Mouse (Mus musculus): ENCODE results near the gene Ndufa9. TPM values are rescaled to one million over a fixed set of nuclear protein-coding genes. Genes with fewer than 3 reads are reported as not detected.
A peak's percentile ranks its signal among the peaks of the same experiment; 100 is the strongest.

The Ndufa9 gene
- 31.5 and 36.2 TPM in 2 replicates for total RNA-seq (2017)

DNA sequence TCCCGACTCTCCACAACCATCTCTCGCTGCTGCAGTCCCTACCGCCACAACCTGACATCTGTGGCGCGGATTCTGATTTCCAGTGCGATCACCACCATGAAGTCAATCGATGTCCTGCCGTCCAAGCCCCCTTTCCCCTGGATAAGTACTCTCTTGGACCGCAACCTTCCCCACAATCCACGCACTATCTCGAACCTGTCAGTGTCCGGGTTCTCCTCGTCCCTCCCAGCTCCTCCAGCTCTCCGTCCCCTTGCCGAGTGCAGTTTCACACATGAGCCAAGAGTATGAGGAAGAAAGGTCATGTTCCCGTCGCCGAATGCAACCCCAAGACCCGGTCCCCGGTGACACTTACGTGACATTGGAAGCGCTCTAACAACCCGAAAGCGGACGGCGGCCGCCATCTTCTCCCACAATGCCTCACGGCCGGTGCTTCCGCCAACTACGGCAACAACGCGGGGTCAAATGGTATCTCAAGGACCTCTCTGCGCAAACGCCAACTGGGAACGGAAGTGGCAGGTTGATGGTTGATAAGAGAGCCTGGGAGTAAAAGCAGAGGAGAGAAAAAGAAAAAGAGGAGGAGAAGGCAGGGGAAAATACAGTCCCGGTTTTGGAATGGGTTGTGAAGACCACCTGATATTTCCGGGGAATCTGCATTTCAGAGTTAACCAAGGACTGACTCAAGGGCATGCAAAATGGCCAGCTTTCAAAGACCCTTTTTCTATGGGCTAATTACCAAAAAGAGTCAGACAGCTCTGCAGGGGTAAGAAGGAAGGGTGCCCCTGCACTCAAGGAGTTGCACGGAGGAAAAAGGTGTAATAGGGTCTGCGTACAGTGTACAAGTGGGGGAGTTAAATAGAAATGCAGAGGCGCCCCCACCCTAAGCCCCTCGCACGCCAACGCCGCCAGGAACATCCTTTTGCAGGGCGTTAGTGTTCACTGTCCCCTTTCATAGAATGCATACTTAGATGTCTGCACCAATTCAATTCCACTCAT, at the start of gene Ndufa9:
Gene Ndufa9, minus strand, starts transcription at position 425 of the 993 bp plus-strand sequence.
- ATAC-seq (ENCODE audit: extremely low read depth, insufficient number of reproducible peaks, low FRiP score, poor library complexity, severe bottlenecking): peak; percentile 96

DNA sequence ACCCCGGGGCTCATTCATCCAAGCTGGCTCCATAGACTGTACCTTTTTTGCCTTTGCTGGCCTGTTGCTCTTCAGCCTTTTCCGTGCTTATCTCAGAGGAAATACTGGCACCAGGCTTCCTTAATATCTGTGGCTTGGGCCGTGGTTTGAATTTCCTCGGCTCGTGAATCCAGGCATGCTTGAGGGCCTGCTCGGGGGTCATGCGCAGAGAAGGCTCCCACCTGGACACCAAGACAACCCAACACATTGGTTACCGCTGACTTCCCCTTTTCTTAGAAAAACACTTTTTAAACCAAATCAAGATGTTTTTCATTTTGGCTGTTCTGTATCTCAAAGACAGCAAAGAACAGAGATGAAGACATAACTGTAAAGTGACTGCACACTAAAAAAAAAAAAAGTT, 28.2 kb upstream of the Ndufa9 start:
- no peak for ATAC-seq (ENCODE audit: extremely low read depth, insufficient number of reproducible peaks, low FRiP score, poor library complexity, severe bottlenecking)

DNA sequence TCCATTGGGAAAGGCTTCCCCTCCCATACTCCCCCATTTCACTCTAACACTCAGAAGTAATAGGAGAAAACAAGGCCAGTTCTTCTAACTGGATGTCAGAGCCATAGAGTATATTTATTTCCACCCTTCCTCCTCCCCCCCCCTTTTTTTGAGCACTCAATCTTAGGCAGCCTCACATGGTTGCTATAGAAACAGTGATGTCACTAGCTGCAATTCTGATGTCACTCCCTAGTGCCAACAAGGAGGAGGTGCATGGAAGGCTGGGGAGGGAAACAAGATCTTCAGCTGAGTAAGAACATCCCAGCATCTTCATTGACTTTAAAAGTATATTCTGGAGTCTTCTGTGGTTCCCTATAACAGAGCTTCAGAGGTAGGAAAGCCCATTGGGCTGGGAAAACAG, 3.9 kb upstream of the Ndufa9 start, which contains the start of gene Akap3:
Gene Akap3, plus strand, starts transcription at position 218 of the 400 bp plus-strand sequence.
- ATAC-seq (ENCODE audit: extremely low read depth, insufficient number of reproducible peaks, low FRiP score, poor library complexity, severe bottlenecking): no peak

DNA sequence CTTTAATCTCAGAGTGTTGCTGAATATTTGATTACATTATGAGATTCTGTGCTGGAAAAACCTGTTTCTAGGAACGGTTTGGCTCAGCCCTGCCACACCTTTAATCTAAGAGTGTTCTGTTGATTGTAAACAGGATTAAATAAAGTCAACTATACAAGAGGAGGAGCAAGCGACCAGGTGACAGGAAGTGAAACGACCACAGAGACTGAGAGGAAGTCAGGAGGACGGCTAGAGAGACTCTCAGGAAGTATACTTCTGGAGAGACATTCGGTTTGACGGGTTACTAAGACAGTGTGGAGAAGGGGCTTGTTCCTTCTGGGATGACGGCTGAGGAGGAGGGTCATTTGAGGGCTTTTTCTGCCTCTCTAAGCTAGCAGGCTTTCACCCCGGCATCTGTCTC, 12.3 kb downstream of the Ndufa9 start:
- ATAC-seq (ENCODE audit: extremely low read depth, insufficient number of reproducible peaks, low FRiP score, poor library complexity, severe bottlenecking): no peak

DNA sequence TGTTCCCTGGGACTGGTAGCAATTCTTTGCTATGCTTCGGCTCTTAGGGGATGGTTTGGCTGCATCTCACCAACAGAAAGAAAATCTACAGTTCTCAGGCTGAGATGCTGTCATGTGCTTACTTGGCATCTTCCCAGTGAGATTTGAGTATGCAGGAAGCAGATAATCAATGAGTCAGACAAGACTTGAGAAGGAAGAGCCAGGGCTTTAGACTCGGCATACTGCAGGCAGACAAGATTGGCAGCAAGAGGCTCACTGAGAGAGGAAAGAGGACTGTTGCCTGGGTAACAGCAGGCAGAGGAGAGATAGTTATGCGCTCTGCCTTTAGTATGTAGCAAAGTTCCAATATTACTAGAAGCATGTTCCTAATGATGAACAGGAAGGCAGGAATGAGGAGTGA, 25.8 kb downstream of the Ndufa9 start:
- no peak for ATAC-seq (ENCODE audit: extremely low read depth, insufficient number of reproducible peaks, low FRiP score, poor library complexity, severe bottlenecking)

DNA sequence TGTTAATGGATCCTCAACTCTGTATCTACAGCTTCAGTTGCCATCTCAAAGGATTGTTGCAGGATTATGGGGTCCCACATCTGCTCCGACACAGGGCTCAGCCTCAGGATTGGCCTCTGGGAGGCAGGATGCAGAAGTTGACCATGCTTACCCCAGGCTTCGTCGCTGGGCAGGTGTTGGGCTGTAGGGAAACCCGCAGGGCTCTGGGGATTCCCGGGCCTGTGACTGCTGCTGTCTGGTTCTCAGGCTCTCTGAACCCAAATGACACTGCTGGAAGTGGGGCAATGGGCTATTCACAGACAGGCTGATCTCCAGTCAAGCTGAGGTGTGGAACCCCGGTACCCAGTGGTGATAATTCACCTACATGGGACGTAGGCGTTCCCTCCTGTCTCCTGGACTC, 32.6 kb downstream of the Ndufa9 start:
- no peak for ATAC-seq (ENCODE audit: extremely low read depth, insufficient number of reproducible peaks, low FRiP score, poor library complexity, severe bottlenecking)

DNA sequence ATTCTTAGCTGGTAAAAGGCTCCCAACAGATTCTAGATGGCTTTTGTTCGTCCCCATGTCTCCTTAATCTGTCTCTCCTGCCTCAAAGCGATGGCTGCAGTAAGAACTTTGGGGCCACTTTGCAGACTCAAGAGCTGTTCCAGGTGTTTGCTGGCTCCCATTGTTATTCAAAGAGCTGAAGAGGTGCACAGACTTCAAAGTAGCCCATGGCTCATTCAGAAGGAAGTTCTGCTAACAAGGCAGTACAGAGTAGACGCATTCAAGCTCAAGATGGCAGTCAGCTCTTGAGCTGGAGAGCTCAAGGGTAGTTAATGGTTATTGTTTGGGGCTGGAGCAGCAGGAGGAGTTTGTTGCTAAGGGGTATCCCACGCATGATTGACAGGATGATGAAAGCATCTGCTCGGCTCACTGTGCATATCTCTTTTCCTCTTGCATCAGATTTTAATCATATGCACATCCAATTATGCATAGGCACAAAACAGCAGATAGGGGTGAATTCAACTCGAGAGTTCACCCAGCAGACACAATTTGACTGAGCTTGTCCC, 33.7 kb downstream of the Ndufa9 start:
- no peak for ATAC-seq (ENCODE audit: extremely low read depth, insufficient number of reproducible peaks, low FRiP score, poor library complexity, severe bottlenecking)

DNA sequence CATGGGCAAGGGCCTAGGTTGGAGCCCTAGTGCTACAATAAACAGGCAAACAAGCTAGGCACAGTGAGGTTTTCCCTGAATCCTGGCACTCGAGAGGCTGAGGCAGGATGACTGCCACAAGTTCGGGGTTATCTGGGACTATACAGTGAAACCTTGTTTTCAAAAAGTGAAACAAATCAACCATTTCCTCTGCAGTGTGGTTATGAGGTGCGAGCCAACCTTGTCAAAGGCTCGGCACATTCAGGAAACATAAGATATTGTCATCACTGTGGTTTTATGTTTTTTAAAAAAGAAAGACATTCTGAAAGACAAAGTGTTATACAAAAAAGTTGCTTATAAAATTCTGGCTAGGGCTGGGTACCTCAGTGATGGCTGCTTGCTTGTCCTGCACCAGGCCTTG, 37.5 kb downstream of the Ndufa9 start:
- ATAC-seq (ENCODE audit: extremely low read depth, insufficient number of reproducible peaks, low FRiP score, poor library complexity, severe bottlenecking): no peak

DNA sequence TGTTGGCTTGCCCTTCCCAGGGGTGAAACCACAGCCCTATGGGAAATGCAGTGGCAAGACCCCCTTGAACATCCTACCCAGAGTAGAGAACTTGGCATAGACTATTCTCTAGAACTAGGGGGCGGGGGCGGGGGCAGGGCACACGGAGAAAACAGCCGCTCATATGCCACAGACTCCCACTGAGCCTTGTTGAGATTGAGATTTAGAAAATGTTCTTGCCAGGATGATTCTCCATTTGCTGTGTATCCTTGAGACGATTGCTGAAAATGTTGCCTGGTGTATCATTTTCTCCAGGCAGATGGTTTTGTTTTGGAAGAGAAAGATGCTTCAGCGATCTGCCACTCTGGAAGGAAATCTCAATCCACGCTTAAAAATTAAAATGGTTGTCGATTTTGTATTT, 40.4 kb downstream of the Ndufa9 start:
- ATAC-seq (ENCODE audit: extremely low read depth, insufficient number of reproducible peaks, low FRiP score, poor library complexity, severe bottlenecking): no peak

DNA sequence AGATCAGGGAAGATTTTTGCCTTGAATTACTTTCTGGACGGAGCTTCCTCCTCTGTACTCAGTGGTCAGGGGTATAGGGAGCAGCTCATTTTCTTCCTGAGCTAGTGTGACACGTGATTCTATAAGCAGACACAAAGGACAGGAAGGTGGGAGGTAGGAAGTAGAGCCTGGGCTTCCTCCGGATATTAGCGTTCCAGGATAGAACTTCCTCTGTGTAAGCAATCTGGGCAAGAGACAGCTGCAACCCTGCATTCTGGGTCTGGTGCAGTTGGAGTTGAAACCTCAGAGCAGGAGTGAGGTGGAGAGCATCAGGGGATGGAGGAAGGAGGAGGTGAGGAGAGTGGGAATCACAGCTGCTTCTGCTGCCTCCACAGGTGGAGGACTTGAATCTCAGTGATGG, 40.8 kb downstream of the Ndufa9 start:
- no peak for ATAC-seq (ENCODE audit: extremely low read depth, insufficient number of reproducible peaks, low FRiP score, poor library complexity, severe bottlenecking)

DNA sequence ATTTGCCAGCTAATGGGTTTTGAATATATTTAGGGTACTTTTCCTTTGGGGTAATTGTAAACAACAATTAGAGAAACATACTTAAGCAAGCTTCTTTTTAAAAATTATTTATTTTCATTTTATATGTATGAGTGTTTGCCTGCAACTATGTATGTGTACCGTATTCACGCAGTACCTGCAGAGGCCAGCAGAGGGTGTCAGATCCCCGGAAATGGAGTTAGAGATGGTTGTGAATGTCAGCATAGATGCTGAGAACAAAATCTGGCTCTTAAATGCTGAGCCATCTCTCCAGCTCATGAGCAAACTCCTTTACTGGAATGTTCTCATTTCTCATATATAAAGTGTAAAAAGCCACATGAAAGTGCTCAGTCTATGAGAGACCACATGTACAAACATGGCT, 42.2 kb downstream of the Ndufa9 start:
- ATAC-seq (ENCODE audit: extremely low read depth, insufficient number of reproducible peaks, low FRiP score, poor library complexity, severe bottlenecking): no peak

DNA sequence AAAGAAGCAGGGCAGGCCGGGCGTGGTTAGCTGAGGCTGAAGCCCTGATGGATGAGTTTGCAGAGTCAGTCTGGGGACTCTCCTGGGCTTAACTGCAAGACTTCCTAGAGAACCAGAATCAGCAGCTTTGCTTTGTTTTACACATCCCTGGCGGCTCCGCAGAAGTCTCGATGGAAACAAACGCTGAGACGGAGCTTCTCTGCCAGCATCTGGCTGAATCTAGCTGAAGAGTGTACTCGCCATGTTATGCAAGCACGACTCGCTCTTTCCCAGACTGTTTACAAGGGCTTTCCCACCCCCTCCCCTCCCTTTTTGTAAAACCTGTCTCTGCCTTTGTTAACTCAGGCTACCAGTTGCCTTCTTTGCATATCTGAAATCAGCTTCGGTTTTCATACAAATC, 46.0 kb downstream of the Ndufa9 start:
- ATAC-seq (ENCODE audit: extremely low read depth, insufficient number of reproducible peaks, low FRiP score, poor library complexity, severe bottlenecking): no peak

DNA sequence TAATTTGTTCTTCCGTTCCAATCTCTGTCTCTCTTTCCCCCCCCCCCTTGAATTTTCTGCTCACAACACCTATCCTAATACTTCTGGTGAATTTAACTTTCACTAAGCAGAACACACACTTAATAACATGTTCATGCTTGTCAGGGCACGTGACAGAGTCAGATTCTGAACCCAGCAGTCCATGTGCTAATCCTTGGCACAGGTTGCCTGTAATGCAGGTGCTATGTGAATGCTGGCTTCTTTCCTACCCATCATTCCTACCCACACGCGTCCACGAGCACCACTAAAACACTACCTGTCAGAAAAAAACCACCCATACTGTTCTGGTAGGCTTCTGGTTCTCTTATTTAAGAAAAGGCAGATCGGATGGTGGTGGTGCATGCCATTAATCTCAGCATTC, 54.2 kb downstream of the Ndufa9 start:
- ATAC-seq (ENCODE audit: extremely low read depth, insufficient number of reproducible peaks, low FRiP score, poor library complexity, severe bottlenecking): no peak

DNA sequence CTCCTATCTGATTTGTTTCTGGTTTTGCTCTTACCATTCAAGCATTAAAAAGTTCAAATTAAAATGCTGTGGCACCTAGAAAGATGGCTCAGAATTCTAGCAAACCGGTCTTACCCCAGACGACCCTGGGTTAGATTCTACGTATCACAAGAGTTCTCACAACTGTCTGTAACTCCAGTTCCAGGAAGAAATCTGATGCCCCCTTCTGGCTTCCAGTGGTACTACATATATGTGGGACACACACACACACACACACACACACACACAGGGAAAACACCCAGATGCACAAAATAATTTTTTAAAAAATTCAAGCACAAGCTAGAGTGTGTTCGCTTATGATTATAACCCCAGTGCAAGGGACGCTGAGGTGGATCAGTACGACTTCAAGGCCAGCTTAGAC, 55.2 kb downstream of the Ndufa9 start:
- ATAC-seq (ENCODE audit: extremely low read depth, insufficient number of reproducible peaks, low FRiP score, poor library complexity, severe bottlenecking): no peak

DNA sequence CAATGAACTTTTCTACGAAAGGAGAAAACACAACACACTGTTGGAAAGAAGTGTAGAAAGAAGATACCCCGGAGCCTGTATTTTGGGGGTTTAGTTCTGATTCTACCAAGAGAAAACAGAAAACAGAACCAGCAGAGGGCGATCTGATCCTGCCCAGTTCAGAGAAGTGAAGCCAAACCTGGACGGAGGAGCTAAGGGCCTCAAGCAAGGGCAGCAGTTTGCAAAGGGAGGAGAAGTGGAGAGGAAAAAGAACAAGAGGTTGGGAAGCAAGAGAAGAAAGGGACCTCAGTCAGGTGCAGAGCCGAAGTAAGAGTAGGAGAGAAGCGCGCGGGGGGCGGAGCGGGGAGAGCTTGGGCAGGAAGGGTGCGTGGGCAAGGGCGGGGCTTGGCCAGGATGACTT, 57.0 kb downstream of the Ndufa9 start:
- ATAC-seq (ENCODE audit: extremely low read depth, insufficient number of reproducible peaks, low FRiP score, poor library complexity, severe bottlenecking): no peak

DNA sequence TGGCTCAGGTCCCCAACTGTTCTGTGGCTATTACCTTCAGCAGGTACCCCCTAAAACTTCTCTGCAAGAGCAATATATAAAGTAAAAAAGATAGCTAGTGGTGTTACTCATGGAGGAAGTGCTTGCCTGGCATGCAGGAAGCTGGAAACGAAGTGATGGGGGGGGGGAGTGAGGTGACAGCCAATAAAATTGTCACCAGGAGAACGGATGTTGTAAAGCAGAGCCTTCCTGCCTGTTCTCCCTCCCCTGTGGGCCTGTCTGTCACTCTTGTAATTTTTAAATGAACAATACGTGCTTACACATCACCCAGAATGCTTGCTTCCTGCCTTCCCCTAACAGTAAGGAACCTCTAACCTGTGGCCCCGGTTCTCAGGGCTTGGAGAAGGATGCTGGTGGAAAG, 57.4 kb downstream of the Ndufa9 start:
- no peak for ATAC-seq (ENCODE audit: extremely low read depth, insufficient number of reproducible peaks, low FRiP score, poor library complexity, severe bottlenecking)

DNA sequence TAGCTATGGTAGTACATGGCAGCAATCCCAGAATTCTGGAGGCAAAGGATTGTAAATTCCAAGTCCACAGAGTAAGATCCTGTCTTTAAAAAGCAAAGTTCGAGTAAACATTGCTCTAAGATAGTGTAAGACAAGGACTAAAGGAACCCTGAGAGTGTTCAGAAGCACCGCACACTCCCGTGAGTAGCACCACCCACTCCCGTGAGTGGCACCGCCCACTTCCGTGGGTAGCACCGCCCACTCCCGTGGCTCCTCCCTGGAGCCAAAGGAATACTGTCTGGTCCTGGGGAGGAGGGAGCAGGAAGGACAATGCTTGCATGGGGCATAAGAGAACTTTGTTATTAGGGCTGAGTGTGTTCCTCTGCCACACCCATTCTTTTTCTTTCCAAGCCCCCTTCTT, 60.1 kb downstream of the Ndufa9 start:
- ATAC-seq (ENCODE audit: extremely low read depth, insufficient number of reproducible peaks, low FRiP score, poor library complexity, severe bottlenecking): no peak

DNA sequence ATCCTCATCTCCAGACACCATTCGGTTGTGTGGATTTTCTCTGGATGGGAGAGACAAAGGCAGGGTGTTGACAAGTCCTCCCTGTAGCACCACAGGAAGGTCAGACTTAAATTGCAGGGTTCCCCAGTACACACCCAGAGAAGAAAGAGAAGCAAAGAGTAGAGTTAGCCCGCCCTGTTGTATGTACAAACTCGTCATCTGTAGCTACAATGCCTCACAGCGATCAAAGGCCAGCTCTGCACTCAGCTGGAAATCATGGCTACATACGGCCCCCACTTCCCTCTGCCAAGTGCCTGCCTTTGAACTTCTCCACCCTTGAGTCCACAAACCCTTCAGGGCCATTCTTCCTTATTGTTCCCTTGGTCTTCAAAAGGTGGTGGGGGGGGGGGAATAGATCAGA, 64.7 kb downstream of the Ndufa9 start:
- no peak for ATAC-seq (ENCODE audit: extremely low read depth, insufficient number of reproducible peaks, low FRiP score, poor library complexity, severe bottlenecking)

DNA sequence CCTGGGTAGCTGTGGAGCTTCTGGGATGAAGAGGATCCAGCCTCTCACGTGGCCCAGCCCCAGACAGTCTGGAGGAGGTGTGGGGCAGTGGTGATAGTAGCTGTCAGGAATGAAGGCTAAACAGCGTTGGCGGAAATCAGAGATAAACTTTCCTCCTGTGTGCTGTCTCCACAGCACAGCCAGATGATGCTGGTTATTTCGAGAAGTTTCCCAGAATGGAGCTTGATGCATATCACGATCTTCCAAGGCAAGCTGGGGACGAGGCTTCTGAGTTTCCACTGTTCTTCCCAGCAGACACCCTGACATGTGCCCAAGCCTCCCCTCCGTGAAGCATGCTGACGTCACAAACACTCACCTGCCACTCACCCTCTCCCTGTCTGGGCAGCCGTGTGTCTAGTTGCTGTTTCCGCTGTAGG, 65.3 kb downstream of the Ndufa9 start:
- ATAC-seq (ENCODE audit: extremely low read depth, insufficient number of reproducible peaks, low FRiP score, poor library complexity, severe bottlenecking): no peak

DNA sequence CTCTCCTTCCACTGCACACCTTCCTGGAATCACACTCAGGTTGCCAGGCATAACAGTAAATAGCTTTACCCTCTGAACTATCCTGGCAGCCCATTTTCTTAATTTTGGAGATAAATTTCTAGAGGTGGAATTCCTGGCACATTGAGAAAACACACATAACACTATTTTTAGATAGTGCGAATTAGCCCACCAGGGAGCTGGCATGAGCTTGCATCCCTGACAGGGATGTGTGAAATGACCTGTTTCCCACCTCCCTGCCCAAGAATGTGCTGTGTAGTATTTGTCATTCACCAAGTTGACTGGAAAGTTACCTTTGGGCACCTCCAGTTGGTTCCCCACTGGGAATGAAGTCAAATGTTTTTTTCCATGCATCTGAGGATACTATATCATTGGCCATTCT, 65.9 kb downstream of the Ndufa9 start:
- ATAC-seq (ENCODE audit: extremely low read depth, insufficient number of reproducible peaks, low FRiP score, poor library complexity, severe bottlenecking): no peak

All from neutrophil, adult 5-6 weeks (primary cell).